Mouse (Mus musculus): Measurements from ENCODE around the gene Gja10. TPM values are rescaled to one million over a fixed set of nuclear protein-coding genes. Genes with fewer than 3 reads are reported as not detected.

Gene Gja10
- 0.12 TPM for polyA plus RNA-seq (2015; fragmentation: Illumina TruSeq; extraction: RNeasy Lipid Tissue Mini Kit (QIAGEN cat#74804); ENCODE audit: insufficient read depth, low replicate concordance)

GRCm38 (mm10) chr4:32602660-32603059, at the start of gene Gja10:
Gene Gja10, minus strand, starts transcription at chr4:32602760.

GRCm38 (mm10) chr4:32615034-32615881, 12.7 kb upstream of the Gja10 start, which contains the start of gene Casp8ap2:
Gene Casp8ap2, plus strand, starts transcription at chr4:32615451.

Other genes with a start within 250 kb of the Gja10 start
- gene Casp8ap2, start 12.7 kb upstream of the Gja10 start, polyA plus RNA-seq (2015; fragmentation: Illumina TruSeq; extraction: RNeasy Lipid Tissue Mini Kit (QIAGEN cat#74804); ENCODE audit: insufficient read depth, low replicate concordance): 30.4 TPM
- gene Mdn1, start 54.4 kb upstream of the Gja10 start, polyA plus RNA-seq (2015; fragmentation: Illumina TruSeq; extraction: RNeasy Lipid Tissue Mini Kit (QIAGEN cat#74804); ENCODE audit: insufficient read depth, low replicate concordance): 68.5 TPM
- gene Lyrm2, start 197.5 kb upstream of the Gja10 start, polyA plus RNA-seq (2015; fragmentation: Illumina TruSeq; extraction: RNeasy Lipid Tissue Mini Kit (QIAGEN cat#74804); ENCODE audit: insufficient read depth, low replicate concordance): 88.1 TPM